Mouse (Mus musculus) heart, embryonic 12.5 days (tissue): ENCODE data around the gene Nrp2. TPM values are rescaled to one million over a fixed set of nuclear protein-coding genes. Genes with fewer than 3 reads are reported as not detected.

Experiments used
- ATAC-seq: fragments of 200-750 bp; cut with Nextera tagmentation; 2 replicates; pipeline ENCODE4 v1.8.0; 2017; ENCODE audit warnings: moderate TSS enrichment, moderate library complexity; ENCODE audit not compliant: insufficient number of reproducible peaks, low FRiP score
- H3K27ac ChIP-seq: fragments of 300-500 bp; sonication (generic); 2 replicates; pipeline ENCODE4 v1.5.1; 2016; ENCODE audit warnings: mild to moderate bottlenecking, moderate library complexity; ENCODE audit not compliant: poor library complexity, severe bottlenecking
- H3K27me3 ChIP-seq: fragments of 300-500 bp; sonication (generic); replicated peaks from 2 replicates; pipeline ENCODE4 v1.6.1; 2016; ENCODE audit warnings: mild to moderate bottlenecking, moderate library complexity
- H3K36me3 ChIP-seq: fragments of 300-500 bp; sonication (generic); 2 replicates; pipeline ENCODE4 v1.6.1; 2016; ENCODE audit warnings: mild to moderate bottlenecking, moderate library complexity
- H3K4me1 ChIP-seq: fragments of 300-500 bp; sonication (generic); replicated peaks from 2 replicates; pipeline ENCODE4 v1.6.1; 2016; ENCODE audit warnings: mild to moderate bottlenecking
- H3K4me2 ChIP-seq: fragments of 300-500 bp; sonication (generic); 2 replicates; pipeline ENCODE4 v1.6.1; 2016; ENCODE audit warnings: mild to moderate bottlenecking, moderate library complexity
- H3K4me3 ChIP-seq: fragments of 300-500 bp; sonication (generic); 2 replicates; pipeline ENCODE4 v1.5.1; 2016; ENCODE audit warnings: mild to moderate bottlenecking
- H3K9ac ChIP-seq: fragments of 300-500 bp; sonication (generic); 2 replicates; pipeline ENCODE4 v1.6.1; 2016; ENCODE audit warnings: mild to moderate bottlenecking, moderate library complexity
- H3K9me3 ChIP-seq: fragments of 300-500 bp; sonication (generic); replicated peaks from 2 replicates; pipeline ENCODE4 v1.6.1; 2016; ENCODE audit warnings: mild to moderate bottlenecking, moderate library complexity
- WGBS: fragments of 180-500 bp; shearing (Covaris S2); methylation state at CpG from one replicate; pipeline ENCODE4 v1.1.7; 2016; 5-methylcytosine and 5-hydroxymethylcytosine counted together
- polyA plus RNA-seq: library from polyadenylated mRNA; unstranded; fragments of >200 nt; fragmentation: Nextera tagmentation; extraction: Ambion mirVana; gene quantifications from 2 replicates; pipeline ENCODE4 v1.2.1, GENCODE M21; 2016

Nrp2 gene
- polyA plus RNA-seq, 1 experiment from 2014 or later: 6.2 TPM

DNA sequence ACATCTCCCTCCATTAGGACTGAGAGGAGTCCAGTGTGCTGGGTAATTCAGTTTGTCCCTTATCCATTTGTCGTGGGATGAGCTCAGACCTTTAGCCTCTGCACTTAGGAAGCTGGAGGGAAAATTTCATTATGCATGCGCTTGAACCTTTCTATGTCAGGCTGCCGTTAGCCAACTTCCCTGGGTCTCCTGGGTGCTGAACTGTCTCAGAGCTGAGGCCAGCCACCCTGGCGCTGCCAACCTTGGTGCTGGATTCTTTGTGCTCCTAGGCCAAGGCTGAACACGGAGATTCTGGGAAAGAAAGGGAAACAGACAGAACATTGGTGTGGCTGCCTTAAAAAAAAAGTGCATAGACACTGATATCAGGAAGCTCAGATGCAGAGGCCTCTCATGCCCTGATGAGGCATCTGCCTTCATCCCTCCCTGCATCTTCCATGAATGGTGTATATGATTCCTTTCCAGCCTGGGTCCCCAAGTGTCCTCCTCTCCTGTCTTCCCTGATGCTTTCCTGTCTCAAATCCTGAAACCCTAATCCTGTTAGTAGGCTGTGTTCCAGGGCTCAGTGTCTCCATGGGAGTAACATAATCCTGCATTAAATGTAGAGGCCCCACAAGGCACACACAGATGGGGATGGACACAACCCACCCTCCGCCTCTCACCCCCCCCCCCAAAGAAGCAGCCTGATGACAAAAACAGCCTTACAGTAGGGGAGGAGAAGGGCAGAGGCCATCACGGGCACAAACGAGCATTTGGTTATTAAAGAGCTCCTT lies 51.2 kb downstream of the Nrp2 start:
- Histone ChIP-seq H3K4me2 (no peak overlapping the region), H3K27me3 (no peaks in the 10 kb centered on the region), H3K27ac (no peak overlapping the region), H3K4me3 (no peak overlapping the region), H3K9me3 (no peaks in the 10 kb centered on the region), H3K9ac (no peak overlapping the region), H3K4me1 (peaks cover 18% of the 10 kb centered on the region), H3K36me3 (no peaks in the 10 kb centered on the region)
- no peak for ATAC-seq
- 71% methylated on average over 8 of the region's 8 CpGs for WGBS

DNA sequence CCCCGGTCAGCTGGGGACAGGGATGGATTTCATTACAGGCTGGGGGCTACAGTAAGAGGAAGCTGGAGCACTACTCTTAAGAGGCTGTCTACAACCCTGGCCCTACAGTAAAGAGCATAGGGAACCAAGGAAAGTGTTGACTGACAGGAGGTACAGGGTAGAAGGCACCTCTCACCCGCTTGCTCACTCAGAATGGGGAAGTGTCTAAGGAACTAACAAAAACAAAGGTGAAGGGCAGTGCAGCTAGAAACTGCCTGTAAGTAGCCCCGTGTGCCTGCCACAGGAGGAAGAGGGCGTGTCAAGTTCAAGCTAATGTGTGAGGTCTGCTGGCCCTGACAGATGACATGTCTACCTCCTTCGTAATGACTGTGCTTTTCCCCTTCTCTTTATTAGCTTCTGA lies 57.0 kb downstream of the Nrp2 start:
- no peaks in the 10 kb centered on the region for H3K36me3 ChIP-seq
- no peak overlapping the region for H3K4me3 ChIP-seq
- H3K9ac ChIP-seq: no peak overlapping the region
- no peak for ATAC-seq
- no peak overlapping the region for H3K4me2 ChIP-seq
- H3K27me3 ChIP-seq: no peaks in the 10 kb centered on the region
- peaks cover 13% of the 10 kb centered on the region for H3K4me1 ChIP-seq
- no peak overlapping the region for H3K27ac ChIP-seq
- no peaks in the 10 kb centered on the region for H3K9me3 ChIP-seq
- WGBS: 30% methylated on average over 5 of the region's 5 CpGs

DNA sequence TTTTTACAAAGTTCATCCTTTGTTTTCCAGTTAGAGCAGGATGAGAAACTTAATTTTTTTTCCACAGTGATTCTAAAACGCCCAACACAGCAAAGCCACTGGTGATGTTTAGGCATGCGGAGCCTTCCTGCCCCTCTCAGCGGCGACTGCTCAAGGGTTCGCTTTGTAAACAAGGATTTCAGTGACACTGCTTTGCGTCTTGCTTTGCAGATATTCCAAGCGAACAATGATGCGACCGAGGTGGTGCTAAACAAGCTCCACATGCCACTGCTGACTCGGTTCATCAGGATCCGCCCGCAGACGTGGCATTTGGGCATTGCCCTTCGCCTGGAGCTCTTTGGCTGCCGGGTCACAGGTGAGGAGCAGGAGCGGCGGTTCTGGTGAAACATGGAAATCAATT lies 57.5 kb downstream of the Nrp2 start:
- Histone ChIP-seq H3K27ac (no peak overlapping the region), H3K4me1 (peaks cover 16% of the 10 kb centered on the region), H3K4me3 (no peak overlapping the region), H3K27me3 (no peaks in the 10 kb centered on the region), H3K9ac (no peak overlapping the region), H3K4me2 (no peak overlapping the region), H3K36me3 (no peaks in the 10 kb centered on the region), H3K9me3 (no peaks in the 10 kb centered on the region)
- WGBS: 76% methylated on average over 17 of the region's 17 CpGs
- no peak for ATAC-seq

DNA sequence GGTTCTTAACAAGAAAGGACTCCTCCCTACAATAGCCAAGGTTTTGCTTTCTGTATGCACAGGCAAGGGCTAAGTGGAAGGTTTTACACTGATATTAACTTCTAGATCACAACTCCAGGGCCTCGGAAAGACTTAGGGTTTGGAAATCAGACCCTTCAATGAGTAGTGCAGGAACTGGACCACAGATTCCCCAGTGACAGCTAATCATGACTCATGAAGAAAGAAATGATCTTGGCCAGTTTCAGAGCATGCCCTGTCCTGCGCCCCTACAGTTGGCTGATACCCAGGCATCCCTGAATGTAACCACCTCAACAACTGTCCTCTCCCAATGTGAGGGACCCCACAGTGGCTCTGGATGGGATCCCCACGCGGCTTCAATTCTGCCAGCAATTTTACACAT lies 60.7 kb downstream of the Nrp2 start:
- Histone ChIP-seq H3K27ac (no peak overlapping the region), H3K9me3 (no peaks in the 10 kb centered on the region), H3K27me3 (no peaks in the 10 kb centered on the region), H3K36me3 (no peaks in the 10 kb centered on the region), H3K4me1 (peaks cover 16% of the 10 kb centered on the region), H3K4me3 (no peak overlapping the region), H3K9ac (no peak overlapping the region), H3K4me2 (no peak overlapping the region)
- WGBS: 83% methylated on average over 4 of the region's 4 CpGs
- no peak for ATAC-seq

DNA sequence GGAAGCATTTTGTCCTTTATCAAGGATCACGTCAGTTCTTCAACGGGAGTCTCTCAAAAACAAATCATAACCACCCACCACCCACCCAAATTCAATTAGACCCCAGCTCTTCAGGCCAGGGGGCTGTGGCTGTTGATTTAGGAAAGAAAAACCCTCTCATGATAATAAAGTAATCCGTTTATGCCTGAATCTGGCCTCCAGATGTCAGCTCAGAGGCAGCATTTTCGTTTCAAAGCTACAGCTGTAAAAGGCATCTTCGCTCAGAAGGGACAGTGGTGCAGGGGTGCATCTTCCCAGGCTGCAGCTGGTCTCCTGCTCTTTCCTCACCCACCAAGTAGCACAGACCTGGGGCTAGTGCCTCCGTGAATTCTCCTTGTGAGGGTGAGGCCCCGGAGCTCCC lies 62.1 kb downstream of the Nrp2 start:
- Histone ChIP-seq H3K4me3 (no peak overlapping the region), H3K4me2 (no peak overlapping the region), H3K36me3 (no peaks in the 10 kb centered on the region), H3K9ac (no peak overlapping the region), H3K9me3 (no peaks in the 10 kb centered on the region), H3K27ac (no peak overlapping the region), H3K27me3 (no peaks in the 10 kb centered on the region), H3K4me1 (peaks cover 7% of the 10 kb centered on the region)
- WGBS: 59% methylated on average over 7 of the region's 7 CpGs
- ATAC-seq: no peak

DNA sequence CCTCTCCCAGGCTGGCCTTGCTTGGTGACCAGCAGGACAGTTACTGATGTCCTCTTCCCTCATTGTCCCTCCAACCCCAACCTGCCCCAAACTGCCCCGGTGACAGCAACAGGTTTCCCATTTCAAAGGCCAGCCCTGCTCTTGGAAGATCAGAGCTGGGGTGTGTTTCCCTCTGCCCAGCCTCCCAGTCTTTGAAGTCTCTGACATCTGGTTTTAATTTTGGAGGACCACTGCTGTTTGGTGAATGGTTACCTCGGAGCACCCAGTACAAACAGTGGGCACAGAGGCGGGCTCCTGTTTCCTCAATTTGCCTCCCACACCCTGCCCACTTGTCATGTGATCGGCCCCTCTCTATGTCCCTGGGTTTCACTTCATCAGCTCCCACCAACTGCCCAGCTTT lies 63.7 kb downstream of the Nrp2 start:
- Histone ChIP-seq H3K4me1 (0 out of 2 replicates have a peak, but pooled peaks cover 8% of the 10 kb centered on the region), H3K27me3 (no peaks in the 10 kb centered on the region), H3K9ac (no peak overlapping the region), H3K4me2 (no peak overlapping the region), H3K9me3 (no peaks in the 10 kb centered on the region), H3K36me3 (no peaks in the 10 kb centered on the region), H3K27ac (no peak overlapping the region), H3K4me3 (no peak overlapping the region)
- ATAC-seq: no peak
- 30% methylated on average over 4 of the region's 4 CpGs for WGBS

DNA sequence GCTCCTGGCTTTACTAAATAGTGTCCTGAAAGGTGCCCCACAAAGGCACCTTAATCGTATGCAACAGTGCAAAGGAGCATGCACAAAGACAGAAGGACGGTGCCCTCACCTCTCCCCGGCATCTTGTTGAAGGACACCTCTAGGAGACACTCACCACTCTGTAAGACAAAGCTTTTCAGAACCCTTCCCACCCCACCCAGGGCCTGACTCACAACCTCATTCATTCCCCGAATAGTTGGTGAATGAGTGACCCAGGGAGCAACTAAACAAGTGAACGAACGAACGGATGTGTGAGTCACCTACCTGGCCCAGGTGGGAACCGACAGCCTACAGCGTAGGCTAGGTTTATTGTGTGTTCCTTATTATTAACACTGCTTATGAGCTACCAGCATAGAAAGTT lies 64.5 kb downstream of the Nrp2 start:
- H3K36me3 ChIP-seq: no peaks in the 10 kb centered on the region
- no peak overlapping the region for H3K9ac ChIP-seq
- H3K4me2 ChIP-seq: no peak overlapping the region
- H3K27ac ChIP-seq: no peak overlapping the region
- no peak for ATAC-seq
- no peaks in the 10 kb centered on the region for H3K9me3 ChIP-seq
- 0 out of 2 replicates have a peak, but pooled peaks cover 8% of the 10 kb centered on the region for H3K4me1 ChIP-seq
- no peak overlapping the region for H3K4me3 ChIP-seq
- H3K27me3 ChIP-seq: no peaks in the 10 kb centered on the region
- WGBS: 80% methylated on average over 9 of the region's 9 CpGs

DNA sequence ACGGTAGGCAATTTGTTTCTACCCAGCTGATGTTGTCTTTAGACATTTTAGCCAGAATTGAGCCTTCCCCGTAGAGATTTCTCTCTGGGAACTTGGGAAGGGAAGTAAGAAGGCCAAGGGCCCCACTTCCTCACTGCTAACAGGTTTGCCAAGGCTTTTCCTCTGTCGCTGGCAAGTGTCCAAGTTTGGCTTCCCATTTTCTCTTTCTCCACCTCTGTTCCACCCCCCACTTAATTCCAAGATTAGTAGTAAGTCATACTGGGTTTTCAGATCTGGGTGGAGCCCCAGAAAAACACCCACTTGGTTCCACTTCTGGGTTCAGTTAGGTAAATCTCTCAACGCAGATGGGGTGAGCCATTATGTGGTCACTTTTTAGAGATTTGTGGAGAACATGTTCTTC lies 67.5 kb downstream of the Nrp2 start:
- H3K4me2 ChIP-seq: no peak overlapping the region
- H3K9me3 ChIP-seq: no peaks in the 10 kb centered on the region
- no peak overlapping the region for H3K27ac ChIP-seq
- WGBS: 71% methylated on average over 4 of the region's 4 CpGs
- H3K4me1 ChIP-seq: peaks cover 21% of the 10 kb centered on the region
- no peaks in the 10 kb centered on the region for H3K36me3 ChIP-seq
- no peak overlapping the region for H3K4me3 ChIP-seq
- H3K9ac ChIP-seq: no peak overlapping the region
- H3K27me3 ChIP-seq: no peaks in the 10 kb centered on the region
- no peak for ATAC-seq

DNA sequence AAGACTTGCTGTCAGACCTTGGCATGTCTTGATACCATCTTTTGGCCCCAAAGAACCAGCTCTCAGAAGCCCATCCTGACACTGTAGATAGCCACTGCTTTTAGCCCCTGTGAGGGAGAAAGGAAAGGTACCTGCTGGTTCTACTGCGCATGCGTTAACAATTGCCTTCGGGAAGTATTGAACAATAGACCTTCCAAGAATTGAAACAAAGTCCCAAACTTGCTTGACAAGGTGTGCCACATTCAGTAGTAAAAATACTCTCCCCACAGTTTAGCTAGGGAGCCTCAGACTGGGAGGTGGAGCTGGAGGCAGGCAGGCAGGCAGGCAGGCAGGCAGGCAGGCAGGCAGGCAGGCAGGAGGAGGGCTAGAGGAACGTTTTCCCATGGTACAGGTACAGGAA lies 69.3 kb downstream of the Nrp2 start:
- no peaks in the 10 kb centered on the region for H3K36me3 ChIP-seq
- peaks cover 37% of the 10 kb centered on the region for H3K4me1 ChIP-seq
- H3K9me3 ChIP-seq: no peaks in the 10 kb centered on the region
- no peak overlapping the region for H3K9ac ChIP-seq
- H3K27me3 ChIP-seq: no peaks in the 10 kb centered on the region
- no peak for ATAC-seq
- H3K27ac ChIP-seq: no peak overlapping the region
- 87% methylated on average over 4 of the region's 4 CpGs for WGBS
- H3K4me2 ChIP-seq: no peak overlapping the region
- H3K4me3 ChIP-seq: no peak overlapping the region

DNA sequence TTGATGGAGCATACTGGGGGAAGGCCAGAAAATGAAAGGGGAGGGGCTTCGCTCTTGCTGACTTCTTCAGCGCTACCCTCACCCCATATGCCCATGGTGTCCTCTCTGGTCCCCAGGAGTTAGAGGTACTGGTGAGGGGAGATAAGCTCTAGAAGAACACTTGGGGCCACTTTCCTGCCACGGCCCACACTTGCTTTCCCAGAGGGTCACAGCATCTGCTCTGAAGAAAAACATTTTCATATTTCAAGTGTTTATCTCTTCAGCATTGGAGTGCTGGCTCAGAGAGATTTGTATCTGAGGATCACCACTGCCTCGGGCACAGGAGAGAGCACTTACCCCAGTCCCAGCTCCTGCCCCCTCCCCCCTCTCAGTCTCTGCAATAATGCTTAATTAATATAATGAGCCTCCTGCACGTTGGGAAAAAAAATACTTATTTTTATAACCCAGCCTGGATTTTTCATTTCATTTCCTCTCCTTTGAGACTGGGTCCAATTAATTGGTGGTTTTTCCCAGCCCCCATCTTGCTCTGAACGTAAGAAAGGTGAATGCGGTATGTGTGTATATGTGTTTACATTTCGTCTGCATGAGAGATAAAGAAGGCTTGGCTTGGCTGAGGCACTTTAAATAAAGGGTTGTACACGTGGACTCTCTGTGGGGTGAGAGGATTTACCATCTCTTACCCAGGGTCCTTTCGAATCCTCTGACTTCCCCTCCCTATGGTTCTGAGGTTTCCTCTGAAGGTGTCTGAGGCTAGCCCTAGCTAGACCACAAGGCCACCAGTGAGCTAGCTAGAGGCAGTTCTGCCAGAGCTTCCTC lies 70.2 kb downstream of the Nrp2 start:
- no peak overlapping the region for H3K4me3 ChIP-seq
- ATAC-seq: no peak
- no peak overlapping the region for H3K27ac ChIP-seq
- H3K36me3 ChIP-seq: no peaks in the 10 kb centered on the region
- no peaks in the 10 kb centered on the region for H3K27me3 ChIP-seq
- H3K4me2 ChIP-seq: no peak overlapping the region
- 63% methylated on average over 10 of the region's 10 CpGs for WGBS
- H3K9ac ChIP-seq: no peak overlapping the region
- H3K9me3 ChIP-seq: no peaks in the 10 kb centered on the region
- peaks cover 46% of the 10 kb centered on the region for H3K4me1 ChIP-seq

DNA sequence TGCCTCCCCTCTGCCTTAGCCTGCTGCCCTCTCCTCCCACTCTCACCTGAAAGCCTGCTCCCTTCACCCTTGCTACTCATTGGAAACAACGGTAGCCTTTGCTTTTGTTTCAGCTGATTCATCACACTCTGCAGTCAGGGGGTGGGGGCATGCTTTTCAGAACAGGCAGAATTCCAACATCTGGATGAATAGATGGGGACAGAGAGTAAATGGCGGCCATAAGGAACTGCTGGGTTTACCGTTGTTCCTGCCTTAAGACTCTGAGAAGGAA lies 70.8 kb downstream of the Nrp2 start:
- no peaks in the 10 kb centered on the region for H3K27me3 ChIP-seq
- ATAC-seq: no peak
- no peaks in the 10 kb centered on the region for H3K36me3 ChIP-seq
- H3K4me2 ChIP-seq: no peak overlapping the region
- H3K9ac ChIP-seq: no peak overlapping the region
- WGBS: 72% methylated on average over 3 of the region's 3 CpGs
- H3K27ac ChIP-seq: no peak overlapping the region
- H3K9me3 ChIP-seq: no peaks in the 10 kb centered on the region
- H3K4me1 ChIP-seq: peaks cover 51% of the 10 kb centered on the region
- no peak overlapping the region for H3K4me3 ChIP-seq
